Mouse (Mus musculus) thymus, adult 2 months (tissue): ENCODE results near the gene Spryd7. TPM values are rescaled to one million over a fixed set of nuclear protein-coding genes. Genes with fewer than 3 reads are reported as not detected.

ENCODE experiments used
- DNase-seq: peaks from one replicate; pipeline ENCODE4 v3.0.0; 2021
- H3K27ac ChIP-seq: fragments of 200-500 bp; 2 replicates; pipeline ENCODE4 v1.5.1; 2012; ENCODE audit warnings: low read length, control low read depth; ENCODE audit not compliant: control insufficient read depth, insufficient read depth
- H3K27me3 ChIP-seq: fragments of 200-500 bp; 2 replicates; pipeline ENCODE4 v1.6.1; 2012; ENCODE audit warnings: mild to moderate bottlenecking, low read length, moderate library complexity, mixed read lengths; ENCODE audit not compliant: control insufficient read depth, insufficient read depth
- H3K36me3 ChIP-seq: fragments of 200-500 bp; 2 replicates; pipeline ENCODE4 v1.6.1; 2012; ENCODE audit warnings: mild to moderate bottlenecking, low read length, moderate library complexity; ENCODE audit not compliant: control insufficient read depth, insufficient read depth
- H3K4me1 ChIP-seq: fragments of 200-500 bp; replicated peaks from 2 replicates; pipeline ENCODE4 v1.6.1; 2012; ENCODE audit warnings: low read length; ENCODE audit not compliant: control insufficient read depth, insufficient read depth
- H3K4me3 ChIP-seq: fragments of 200-500 bp; 2 replicates; pipeline ENCODE4 v1.5.1; 2012; ENCODE audit warnings: mild to moderate bottlenecking, low read length, control low read depth, moderate library complexity; ENCODE audit not compliant: control insufficient read depth, insufficient read depth
- CTCF ChIP-seq: fragments of 200-500 bp; IDR thresholded peaks from 2 replicates; pipeline ENCODE4 v1.5.1; 2012; ENCODE audit warnings: mild to moderate bottlenecking, control low read depth, low read length, moderate library complexity, borderline replicate concordance; ENCODE audit not compliant: control insufficient read depth, poor library complexity, insufficient read depth; ENCODE audit errors: extremely low read depth
- POLR2A ChIP-seq: fragments of 200-500 bp; IDR thresholded peaks from 2 replicates; pipeline ENCODE4 v1.6.1; 2012; ENCODE audit warnings: mild to moderate bottlenecking, low read length, control low read depth, moderate library complexity; ENCODE audit not compliant: control insufficient read depth, poor library complexity, insufficient read depth; ENCODE audit errors: extremely low read depth
- WGBS: fragments of 180-500 bp; shearing (Covaris S2); methylation state at CpG from one replicate; pipeline ENCODE4 v1.1.7; 2018; 5-methylcytosine and 5-hydroxymethylcytosine counted together
- polyA plus RNA-seq: library from polyadenylated mRNA; depleted of rRNA; stranded (reverse); fragments of >200 nt; gene quantifications from 2 replicates; pipeline ENCODE4 v1.2.3, GENCODE M21; 2012

Spryd7 gene
- polyA plus RNA-seq, 1 experiment, result 8.7 TPM

- Histone ChIP-seq H3K4me3 (no peak overlapping the region), H3K36me3 (no peaks in the 10 kb centered on the region), H3K4me1 (no peaks in the 10 kb centered on the region), H3K27ac (no peak overlapping the region), H3K27me3 (no peaks in the 10 kb centered on the region)
- no peak for DNase-seq
- 96% methylated on average over 5 of the region's 5 CpGs for WGBS
- TF ChIP-seq CTCF, result no peak
- TF ChIP-seq POLR2A, result no peak
These were observed 19.9 kb downstream of the Spryd7 start for GRCm38 (mm10) chr14:61536631-61537264.

GRCm38 (mm10) chr14:61535811-61536210 lies 20.9 kb downstream of the Spryd7 start:
- no peak for DNase-seq
- no peak for TF ChIP-seq CTCF
- no peak for TF ChIP-seq POLR2A
- WGBS, result 41% methylated on average over 3 of the region's 3 CpGs
- H3K4me1 ChIP-seq, result no peaks in the 10 kb centered on the region
- H3K36me3 ChIP-seq, result no peaks in the 10 kb centered on the region
- no peak overlapping the region for H3K27ac ChIP-seq
- H3K4me3 ChIP-seq, result no peak overlapping the region
- no peaks in the 10 kb centered on the region for H3K27me3 ChIP-seq

GRCm38 (mm10) chr14:61530966-61531365 lies 25.7 kb downstream of the Spryd7 start:
- no peak overlapping the region for H3K4me3 ChIP-seq
- no peak overlapping the region for H3K27ac ChIP-seq
- DNase-seq, result no peak

GRCm38 (mm10) chr14:61530396-61530795 lies 26.3 kb downstream of the Spryd7 start:
- Histone ChIP-seq H3K27me3 (no peaks in the 10 kb centered on the region), H3K4me1 (0 out of 2 replicates have a peak, but pooled peaks cover 2% of the 10 kb centered on the region), H3K27ac (no peak overlapping the region), H3K36me3 (no peaks in the 10 kb centered on the region), H3K4me3 (no peak overlapping the region)
- no peak for DNase-seq
- no peak for TF ChIP-seq CTCF
- TF ChIP-seq POLR2A, result no peak
- WGBS, result 93% methylated on average over 2 of the region's 2 CpGs

More at GRCm38 (mm10) chr14:61530966-61531365, 25.7 kb downstream of the Spryd7 start:
- no peaks in the 10 kb centered on the region for H3K36me3 ChIP-seq
- no peaks in the 10 kb centered on the region for H3K27me3 ChIP-seq
- no peak for TF ChIP-seq CTCF
- no peak for TF ChIP-seq POLR2A
- 0 out of 2 replicates have a peak, but pooled peaks cover 2% of the 10 kb centered on the region for H3K4me1 ChIP-seq

- no peak for DNase-seq
- Histone ChIP-seq H3K4me3 (no peak overlapping the region), H3K27me3 (no peaks in the 10 kb centered on the region), H3K36me3 (no peaks in the 10 kb centered on the region), H3K4me1 (0 out of 2 replicates have a peak, but pooled peaks cover 2% of the 10 kb centered on the region), H3K27ac (no peak overlapping the region)
- TF ChIP-seq CTCF (no peak), POLR2A (no peak)
- WGBS, result 19% methylated on average over 7 of the region's 7 CpGs
These were observed 27.2 kb downstream of the Spryd7 start for GRCm38 (mm10) chr14:61529533-61529932.

GRCm38 (mm10) chr14:61526006-61526405 lies 30.7 kb downstream of the Spryd7 start:
- WGBS, result 100% methylated on average over 2 of the region's 2 CpGs
- Histone ChIP-seq H3K4me1 (0 out of 2 replicates have a peak, but pooled peaks cover 2% of the 10 kb centered on the region), H3K4me3 (no peak overlapping the region), H3K27ac (no peak overlapping the region), H3K36me3 (no peaks in the 10 kb centered on the region), H3K27me3 (no peaks in the 10 kb centered on the region)
- DNase-seq, result no peak
- TF ChIP-seq POLR2A (no peak), CTCF (no peak)

GRCm38 (mm10) chr14:61523821-61524220 lies 32.9 kb downstream of the Spryd7 start:
- no peak for DNase-seq
- Histone ChIP-seq H3K4me1 (peaks cover 2% of the 10 kb centered on the region; the same call in 1 of the 2 replicates), H3K27me3 (no peaks in the 10 kb centered on the region), H3K4me3 (no peak overlapping the region), H3K36me3 (no peaks in the 10 kb centered on the region), H3K27ac (no peak overlapping the region)
- TF ChIP-seq POLR2A (no peak), CTCF (no peak)
- WGBS, result 71% methylated on average over 2 of the region's 2 CpGs
